Mouse (Mus musculus) MEL (cell line): Measurements from ENCODE around the gene Elfn2. TPM values are rescaled to one million over a fixed set of nuclear protein-coding genes. Genes with fewer than 3 reads are reported as not detected.

Source experiments
- DNase-seq: peaks from one replicate; pipeline ENCODE4 v3.0.0; 2011; ENCODE audit warnings: low read depth, low spot score
- H3K27ac ChIP-seq: 2 replicates; pipeline ENCODE4 v1.5.1; 2012; ENCODE audit warnings: low read depth, mild to moderate bottlenecking, control low read depth, low read length, moderate library complexity; ENCODE audit not compliant: control insufficient read depth
- H3K27me3 ChIP-seq, 2 experiments: fragments of 150-350 bp in 1 of 2; sonication (generic) in 1 of 2; 2 replicates each; pipeline ENCODE4 v1.6.1; 2012; ENCODE audit warnings: low read length in 2 of 2, mild to moderate bottlenecking in 2 of 2, improper control_type of control experiment in 1 of 2, moderate library complexity in 1 of 2; ENCODE audit not compliant: insufficient read depth in 2 of 2, control insufficient read depth in 1 of 2
- H3K36me3 ChIP-seq, 2 experiments: 2 replicates each; pipeline ENCODE4 v1.6.1; 2012 to 2014; ENCODE audit warnings: low read length in 2 of 2, improper control_type of control experiment in 1 of 2, inconsistent platforms in 1 of 2, mild to moderate bottlenecking in 1 of 2; ENCODE audit not compliant: insufficient read depth in 2 of 2, control insufficient read depth in 1 of 2
- H3K4me1 ChIP-seq, 2 experiments: fragments of 150-350 bp in 1 of 2; sonication (generic) in 1 of 2; 2 replicates each; pipeline ENCODE4 v1.6.1; 2012; ENCODE audit warnings: low read length in 2 of 2, improper control_type of control experiment in 1 of 2, mild to moderate bottlenecking in 1 of 2; ENCODE audit not compliant: insufficient read depth in 2 of 2, control insufficient read depth in 1 of 2
- H3K4me3 ChIP-seq, 2 experiments: fragments of 150-350 bp in 1 of 2; sonication (generic) in 1 of 2; 2 replicates each; pipeline ENCODE4 v1.5.1; 2012; ENCODE audit warnings: low read depth in 2 of 2, low read length in 2 of 2, mild to moderate bottlenecking in 2 of 2, moderate library complexity in 2 of 2, control low read depth in 1 of 2, improper control_type of control experiment in 1 of 2; ENCODE audit not compliant: control insufficient read depth in 1 of 2, insufficient read depth in 1 of 2
- H3K79me2 ChIP-seq: 2 replicates; pipeline ENCODE4 v1.6.1; 2012; ENCODE audit warnings: mild to moderate bottlenecking, low read length, moderate library complexity; ENCODE audit not compliant: control insufficient read depth, poor library complexity, insufficient read depth
- H3K9ac ChIP-seq: 2 replicates; pipeline ENCODE4 v1.6.1; 2012; ENCODE audit warnings: low read depth, mild to moderate bottlenecking, control low read depth, low read length, moderate library complexity; ENCODE audit not compliant: control insufficient read depth, poor library complexity, severe bottlenecking
- H3K9me3 ChIP-seq: fragments of 150-350 bp; sonication (generic); replicated peaks from 2 replicates; pipeline ENCODE4 v1.6.1; 2012; ENCODE audit warnings: mild to moderate bottlenecking, low read length, improper control_type of control experiment, moderate library complexity; ENCODE audit not compliant: insufficient read depth
- CHD1 ChIP-seq: IDR thresholded peaks from 2 replicates; pipeline ENCODE4 v1.6.1; 2012; ENCODE audit warnings: low read depth, mild to moderate bottlenecking, inconsistent platforms, low read length, improper control_type of control experiment
- E2F4 ChIP-seq: IDR thresholded peaks from 2 replicates; pipeline ENCODE4 v1.6.1; 2011; ENCODE audit warnings: low read depth, low read length, improper control_type of control experiment, borderline replicate concordance
- ELF1 ChIP-seq: IDR thresholded peaks from 2 replicates; pipeline ENCODE4 v1.6.1; 2014; ENCODE audit warnings: low read depth, mild to moderate bottlenecking, inconsistent platforms, low read length, improper control_type of control experiment, moderate library complexity
- EP300 ChIP-seq, 2 experiments: IDR thresholded peaks; 2 replicates each; pipeline ENCODE4 v1.6.1; 2011; ENCODE audit warnings: improper control_type of control experiment in 2 of 2, low read length in 2 of 2, low read depth in 1 of 2, mild to moderate bottlenecking in 1 of 2
- ETS1 ChIP-seq: IDR thresholded peaks from 2 replicates; pipeline ENCODE4 v1.6.1; 2012; ENCODE audit warnings: low read depth, mild to moderate bottlenecking, inconsistent platforms, low read length, improper control_type of control experiment, moderate library complexity
- GATA1 ChIP-seq: IDR thresholded peaks from 2 replicates; pipeline ENCODE4 v1.6.1; 2011; ENCODE audit warnings: low read depth, low read length, improper control_type of control experiment
- HCFC1 ChIP-seq: IDR thresholded peaks from 2 replicates; pipeline ENCODE4 v1.6.1; 2012; ENCODE audit warnings: low read depth, mild to moderate bottlenecking, inconsistent platforms, low read length, improper control_type of control experiment, moderate library complexity
- MAFK ChIP-seq: IDR thresholded peaks from 2 replicates; pipeline ENCODE4 v1.6.1; 2011; ENCODE audit warnings: low read depth, mild to moderate bottlenecking, low read length, improper control_type of control experiment, borderline replicate concordance
- MAX ChIP-seq: IDR thresholded peaks from 2 replicates; pipeline ENCODE4 v1.6.1; 2011; ENCODE audit warnings: low read length, improper control_type of control experiment
- MAZ ChIP-seq: IDR thresholded peaks from 2 replicates; pipeline ENCODE4 v1.6.1; 2012; ENCODE audit warnings: low read depth, mild to moderate bottlenecking, inconsistent platforms, low read length, improper control_type of control experiment
- MXI1 ChIP-seq: IDR thresholded peaks from 2 replicates; pipeline ENCODE4 v1.6.1; 2011; ENCODE audit warnings: mild to moderate bottlenecking, low read depth, low read length, improper control_type of control experiment
- MYB ChIP-seq: IDR thresholded peaks from 2 replicates; pipeline ENCODE4 v1.6.1; 2011; ENCODE audit warnings: mild to moderate bottlenecking, low read depth, low read length, improper control_type of control experiment
- NELFE ChIP-seq: IDR thresholded peaks from 2 replicates; pipeline ENCODE4 v1.6.1; 2011; ENCODE audit warnings: low read depth, low read length, improper control_type of control experiment
- POLR2AphosphoS2 ChIP-seq: IDR thresholded peaks from 2 replicates; pipeline ENCODE4 v1.6.1; 2011; ENCODE audit warnings: low read length, improper control_type of control experiment
- POLR2AphosphoS5 ChIP-seq: IDR thresholded peaks from 2 replicates; pipeline ENCODE4 v1.6.1; 2012; ENCODE audit warnings: low read depth, borderline replicate concordance, mild to moderate bottlenecking, inconsistent platforms, low read length, moderate library complexity, mixed read lengths
- RAD21 ChIP-seq: IDR thresholded peaks from 2 replicates; pipeline ENCODE4 v1.6.1; 2011; ENCODE audit warnings: mild to moderate bottlenecking, low read depth, low read length, improper control_type of control experiment
- SIN3A ChIP-seq: IDR thresholded peaks from 2 replicates; pipeline ENCODE4 v1.6.1; 2012; ENCODE audit warnings: low read length, improper control_type of control experiment, inconsistent platforms
- SMC3 ChIP-seq: IDR thresholded peaks from 2 replicates; pipeline ENCODE4 v1.6.1; 2011; ENCODE audit warnings: low read depth, low read length, improper control_type of control experiment
- TBP ChIP-seq: IDR thresholded peaks from 2 replicates; pipeline ENCODE4 v1.8.0; 2011; ENCODE audit warnings: low read depth, low read length, improper control_type of control experiment
- TCF12 ChIP-seq: IDR thresholded peaks from 2 replicates; pipeline ENCODE4 v1.6.1; 2014; ENCODE audit warnings: low read depth, mild to moderate bottlenecking, inconsistent platforms, low read length, improper control_type of control experiment, moderate library complexity
- UBTF ChIP-seq: IDR thresholded peaks from 2 replicates; pipeline ENCODE4 v1.6.1; 2012; ENCODE audit warnings: low read depth, mild to moderate bottlenecking, inconsistent platforms, low read length, improper control_type of control experiment, moderate library complexity, borderline replicate concordance; ENCODE audit not compliant: insufficient read depth
- USF1 ChIP-seq: IDR thresholded peaks from 2 replicates; pipeline ENCODE4 v1.6.1; 2014; ENCODE audit warnings: low read depth, mild to moderate bottlenecking, inconsistent platforms, low read length, improper control_type of control experiment, moderate library complexity
- USF2 ChIP-seq, 2 experiments: IDR thresholded peaks; 2 replicates each; pipeline ENCODE4 v1.6.1; 2011 to 2012; ENCODE audit warnings: improper control_type of control experiment in 2 of 2, low read length in 2 of 2, borderline replicate concordance in 1 of 2, inconsistent platforms in 1 of 2, low read depth in 1 of 2, mild to moderate bottlenecking in 1 of 2; ENCODE audit not compliant: insufficient read depth in 1 of 2
- ZKSCAN1 ChIP-seq: IDR thresholded peaks from 2 replicates; pipeline ENCODE4 v1.6.1; 2012; ENCODE audit warnings: low read depth, mild to moderate bottlenecking, inconsistent platforms, low read length, improper control_type of control experiment, moderate library complexity
- ZMIZ1 ChIP-seq: IDR thresholded peaks from 2 replicates; pipeline ENCODE4 v1.6.1; 2012; ENCODE audit warnings: low read depth, mild to moderate bottlenecking, inconsistent platforms, low read length, improper control_type of control experiment, moderate library complexity
- ZNF384 ChIP-seq: IDR thresholded peaks from 2 replicates; pipeline ENCODE4 v1.6.1; 2012; ENCODE audit warnings: low read depth, mild to moderate bottlenecking, inconsistent platforms, low read length, improper control_type of control experiment
- polyA plus RNA-seq, 2 experiments: library from polyadenylated mRNA; stranded (reverse) in 1 of 2; unstranded in 1 of 2; fragments of >175 nt in 1 of 2; fragments of >200 nt in 1 of 2; gene quantifications; 2 replicates each; pipeline versions ENCODE4 v1.2.1 to v1.2.4; 2012; ENCODE audit warnings: low replicate concordance in 2 of 2, low read depth in 1 of 2; ENCODE audit not compliant: insufficient read length in 2 of 2, insufficient read depth in 1 of 2, missing spikeins in 1 of 2
- total RNA-seq: library from RNA; depleted of rRNA; stranded (reverse); fragments of 300-350 nt; gene quantifications from 2 replicates; pipeline ENCODE4 v1.2.3, GENCODE M21; 2012

The Elfn2 gene
- total and polyA plus RNA-seq, 3 experiments, result 0.04 to 0.15 TPM; not detected in 1

- Histone ChIP-seq H3K36me3 (no peaks in the 10 kb centered on the region), H3K9ac (no peak overlapping the region), H3K27me3 (no peaks in the 10 kb centered on the region), H3K4me1 (no peaks in the 10 kb centered on the region), H3K4me3 (no peak overlapping the region), H3K27ac (no peak overlapping the region), H3K79me2 (no peaks in the 10 kb centered on the region), H3K9me3 (no peaks in the 10 kb centered on the region)
- DNase-seq, result no peak
- no peak for TF ChIP-seq USF2 (IDR thresholded peaks at IDR 0.05; ENCODE audit: borderline replicate concordance in 1 of 2, insufficient read depth in 1 of 2, low read depth in 1 of 2, low read length in 2 of 2)
- no peak for TF ChIP-seq USF1
- TF ChIP-seq MAZ, result no peak
- no peak for TF ChIP-seq SMC3
- TF ChIP-seq RAD21, result no peak
- no peak for TF ChIP-seq POLR2AphosphoS2
- TF ChIP-seq MAX, result no peak
- no peak for TF ChIP-seq SIN3A
- TF ChIP-seq TBP, result no peak
- TF ChIP-seq ETS1, result no peak
- no peak for TF ChIP-seq ZKSCAN1
- TF ChIP-seq MYB, result no peak
- no peak for TF ChIP-seq ELF1
- no peak for TF ChIP-seq NELFE
- TF ChIP-seq ZNF384, result no peak
- TF ChIP-seq EP300 (IDR thresholded peaks at IDR 0.05; ENCODE audit: low read depth in 1 of 2, low read length in 2 of 2), result no peak
- no peak for TF ChIP-seq POLR2AphosphoS5
- TF ChIP-seq MAFK, result no peak
- no peak for TF ChIP-seq UBTF
- TF ChIP-seq E2F4, result no peak
These were observed 37.6 kb upstream of the Elfn2 start for GRCm38 (mm10) chr15:78755966-78756725.

GRCm38 (mm10) chr15:78755226-78755625 lies 36.7 kb upstream of the Elfn2 start:
- no peaks in the 10 kb centered on the region for H3K36me3 ChIP-seq
- TF ChIP-seq HCFC1 (no peak), USF2 (IDR thresholded peaks at IDR 0.05; ENCODE audit: borderline replicate concordance in 1 of 2, insufficient read depth in 1 of 2, low read depth in 1 of 2, low read length in 2 of 2) (no peak), E2F4 (no peak), MAFK (no peak), ETS1 (no peak), ELF1 (no peak), GATA1 (no peak), TCF12 (no peak), ZNF384 (no peak), EP300 (IDR thresholded peaks at IDR 0.05; ENCODE audit: low read depth in 1 of 2, low read length in 2 of 2) (no peak), USF1 (no peak), NELFE (no peak), SIN3A (no peak), ZMIZ1 (no peak), CHD1 (no peak), MAZ (no peak), UBTF (no peak), MXI1 (no peak), POLR2AphosphoS2 (no peak)
- no peak overlapping the region for H3K27ac ChIP-seq
- DNase-seq, result no peak
- H3K27me3 ChIP-seq, result no peaks in the 10 kb centered on the region
- no peak overlapping the region for H3K4me3 ChIP-seq
- H3K9ac ChIP-seq, result no peak overlapping the region
- H3K4me1 ChIP-seq, result no peaks in the 10 kb centered on the region
- H3K79me2 ChIP-seq, result no peaks in the 10 kb centered on the region
- no peaks in the 10 kb centered on the region for H3K9me3 ChIP-seq
